Mouse (Mus musculus): ENCODE results near the gene Klf12. TPM values are rescaled to one million over a fixed set of nuclear protein-coding genes. Genes with fewer than 3 reads are reported as not detected.

The Klf12 gene
- total and polyA plus RNA-seq, 2 experiments: 20.7 to 29.2 TPM

DNA sequence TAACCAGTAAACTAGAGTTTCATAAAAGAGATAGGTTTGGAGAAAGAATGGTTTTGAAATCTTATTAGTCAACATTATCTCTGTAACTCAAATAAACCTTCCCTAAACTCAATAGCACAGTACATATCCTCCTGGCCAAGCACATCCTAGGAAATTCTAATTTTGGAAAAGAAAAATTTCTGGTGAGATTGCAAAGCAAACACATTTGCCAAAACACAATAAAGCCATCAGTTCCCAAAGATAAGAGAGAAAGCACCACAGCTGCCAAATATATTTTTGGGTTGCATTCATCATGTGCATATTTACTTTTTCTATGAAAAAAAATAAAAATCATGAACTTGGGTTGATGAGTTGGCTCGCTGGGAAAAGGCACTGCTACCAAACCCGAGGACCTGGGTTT, 10.3 kb downstream of the Klf12 start:
- Histone ChIP-seq H3K36me3 (ENCODE audit: control insufficient read depth, insufficient read depth, low read length) (no peaks in the 10 kb centered on the region; the same call in 1 of the 2 replicates), H3K4me3 (ENCODE audit: insufficient read depth, low read depth, low read length) (no peak overlapping the region), H3K4me1 (ENCODE audit: control insufficient read depth, insufficient read depth, low read length) (peaks cover 13% of the 10 kb centered on the region), H3K27ac (replicated peaks; ENCODE audit: insufficient read depth, low read depth, low read length) (no peak overlapping the region), H3K9ac (ENCODE audit: low read depth, low read length) (no peak overlapping the region), H3K79me2 (ENCODE audit: control insufficient read depth, insufficient read depth, low read length) (peaks cover 42% of the 10 kb centered on the region), H3K27me3 (ENCODE audit: control insufficient read depth, insufficient read depth, low read length) (no peaks in the 10 kb centered on the region)
- TF ChIP-seq POLR2A (IDR thresholded peaks at IDR 0.05; ENCODE audit: extremely low read depth, insufficient read depth, low read length) (no peak), CTCF (IDR thresholded peaks at IDR 0.05; ENCODE audit: low read depth, low read length) (no peak)
- DNase-seq (ENCODE audit: extremely low read depth, low read depth, low spot score): peak; percentile 62
- 17% methylated on average over 2 of the region's 2 CpGs for WGBS

DNA sequence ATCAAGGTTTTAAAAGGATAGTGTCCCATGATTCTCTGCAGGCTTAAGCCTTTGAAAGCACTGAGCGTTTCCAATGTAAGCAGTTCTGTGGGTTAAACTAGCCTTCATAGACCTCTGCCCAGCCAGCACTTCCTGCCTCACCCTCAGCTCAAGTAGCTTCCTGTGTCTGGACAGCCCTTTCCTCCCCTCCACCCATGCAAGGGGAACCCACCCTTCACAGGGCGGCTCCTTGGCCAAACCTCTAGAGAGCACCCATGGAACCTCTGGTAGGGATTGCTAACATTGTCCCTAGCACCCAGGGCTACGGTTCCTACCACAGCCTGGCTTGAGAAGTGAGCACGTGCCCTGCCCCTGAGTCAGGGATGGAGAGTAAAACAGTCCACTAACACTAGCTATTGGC, 23.9 kb downstream of the Klf12 start:
- DNase-seq (ENCODE audit: extremely low read depth, low read depth, low spot score): no peak
- no peaks in the 10 kb centered on the region for H3K36me3 ChIP-seq (ENCODE audit: control insufficient read depth, insufficient read depth, low read length)
- 59% methylated on average over 4 of the region's 4 CpGs for WGBS
- peaks cover 15% of the 10 kb centered on the region for H3K79me2 ChIP-seq (ENCODE audit: control insufficient read depth, insufficient read depth, low read length)
- H3K27me3 ChIP-seq (ENCODE audit: control insufficient read depth, insufficient read depth, low read length): no peaks in the 10 kb centered on the region
- peaks cover 10% of the 10 kb centered on the region for H3K4me1 ChIP-seq (ENCODE audit: control insufficient read depth, insufficient read depth, low read length)
- H3K4me3 ChIP-seq (ENCODE audit: insufficient read depth, low read depth, low read length): no peak overlapping the region
- TF ChIP-seq POLR2A (IDR thresholded peaks at IDR 0.05; ENCODE audit: extremely low read depth, insufficient read depth, low read length) (no peak), CTCF (IDR thresholded peaks at IDR 0.05; ENCODE audit: low read depth, low read length) (no peak)
- H3K27ac ChIP-seq (replicated peaks; ENCODE audit: insufficient read depth, low read depth, low read length): no peak overlapping the region; the same call in 1 of the 2 replicates
- no peak overlapping the region for H3K9ac ChIP-seq (ENCODE audit: low read depth, low read length)

DNA sequence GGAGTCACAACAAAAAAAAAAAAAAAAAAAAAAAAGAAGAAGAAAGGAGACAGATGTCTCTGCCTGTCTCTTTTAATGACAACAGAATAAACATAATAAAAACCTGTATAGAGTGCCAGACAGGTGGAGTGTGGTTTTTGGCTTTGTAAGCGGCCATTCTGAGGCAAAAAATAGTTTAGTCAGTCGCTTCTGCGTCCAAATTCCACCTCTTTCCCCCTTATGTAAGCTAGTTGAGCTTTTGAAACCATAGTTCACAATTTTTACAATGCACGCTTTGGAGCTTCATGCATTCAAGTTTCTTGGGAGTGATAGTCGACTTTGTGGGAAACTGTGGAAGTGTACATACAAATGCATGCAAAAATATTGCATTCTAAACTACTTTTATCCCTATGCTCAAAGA, 41.4 kb downstream of the Klf12 start:
- Histone ChIP-seq H3K9ac (ENCODE audit: low read depth, low read length) (no peak overlapping the region), H3K36me3 (ENCODE audit: control insufficient read depth, insufficient read depth, low read length) (no peaks in the 10 kb centered on the region), H3K27ac (replicated peaks; ENCODE audit: insufficient read depth, low read depth, low read length) (no peak overlapping the region), H3K27me3 (ENCODE audit: control insufficient read depth, insufficient read depth, low read length) (no peaks in the 10 kb centered on the region), H3K4me3 (ENCODE audit: insufficient read depth, low read depth, low read length) (no peak overlapping the region), H3K4me1 (ENCODE audit: control insufficient read depth, insufficient read depth, low read length) (peaks cover 14% of the 10 kb centered on the region), H3K79me2 (ENCODE audit: control insufficient read depth, insufficient read depth, low read length) (peaks cover 18% of the 10 kb centered on the region; the same call in 1 of the 2 replicates)
- no peak for TF ChIP-seq POLR2A (IDR thresholded peaks at IDR 0.05; ENCODE audit: extremely low read depth, insufficient read depth, low read length)
- no peak for TF ChIP-seq CTCF (IDR thresholded peaks at IDR 0.05; ENCODE audit: low read depth, low read length)
- peak; percentile 81 for DNase-seq (ENCODE audit: extremely low read depth, low read depth, low spot score)
- 40% methylated on average over 5 of the region's 5 CpGs for WGBS

- Histone ChIP-seq H3K4me3 (ENCODE audit: insufficient read depth, low read depth, low read length) (no peak overlapping the region), H3K27me3 (ENCODE audit: control insufficient read depth, insufficient read depth, low read length) (no peaks in the 10 kb centered on the region), H3K27ac (replicated peaks; ENCODE audit: insufficient read depth, low read depth, low read length) (no peak overlapping the region), H3K4me1 (ENCODE audit: control insufficient read depth, insufficient read depth, low read length) (peaks cover 27% of the 10 kb centered on the region), H3K9ac (ENCODE audit: low read depth, low read length) (no peak overlapping the region), H3K36me3 (ENCODE audit: control insufficient read depth, insufficient read depth, low read length) (no peaks in the 10 kb centered on the region), H3K79me2 (ENCODE audit: control insufficient read depth, insufficient read depth, low read length) (peaks cover 29% of the 10 kb centered on the region)
- TF ChIP-seq CTCF (IDR thresholded peaks at IDR 0.05; ENCODE audit: low read depth, low read length) (no peak), POLR2A (IDR thresholded peaks at IDR 0.05; ENCODE audit: extremely low read depth, insufficient read depth, low read length) (no peak)
- no peak for DNase-seq (ENCODE audit: extremely low read depth, low read depth, low spot score)
- WGBS: 93% methylated on average over 4 of the region's 4 CpGs
Observed at GRCm38 (mm10) chr14:100239874-100240273, 44.6 kb downstream of the Klf12 start.

GRCm38 (mm10) chr14:100236757-100237156, 47.7 kb downstream of the Klf12 start:
- Histone ChIP-seq H3K9ac (ENCODE audit: low read depth, low read length) (peak overlapping the region; percentile 51; the same call in 1 of the 2 replicates), H3K4me3 (ENCODE audit: insufficient read depth, low read depth, low read length) (no peak overlapping the region), H3K27ac (replicated peaks; ENCODE audit: insufficient read depth, low read depth, low read length) (peak overlapping the region; percentile 91), H3K27me3 (ENCODE audit: control insufficient read depth, insufficient read depth, low read length) (no peaks in the 10 kb centered on the region), H3K36me3 (ENCODE audit: control insufficient read depth, insufficient read depth, low read length) (no peaks in the 10 kb centered on the region), H3K79me2 (ENCODE audit: control insufficient read depth, insufficient read depth, low read length) (peaks cover 37% of the 10 kb centered on the region), H3K4me1 (ENCODE audit: control insufficient read depth, insufficient read depth, low read length) (peaks cover 29% of the 10 kb centered on the region)
- TF ChIP-seq CTCF (IDR thresholded peaks at IDR 0.05; ENCODE audit: low read depth, low read length) (no peak), POLR2A (IDR thresholded peaks at IDR 0.05; ENCODE audit: extremely low read depth, insufficient read depth, low read length) (no peak)
- 33% methylated on average over 7 of the region's 7 CpGs for WGBS
- peak; percentile 83 for DNase-seq (ENCODE audit: extremely low read depth, low read depth, low spot score)

DNA sequence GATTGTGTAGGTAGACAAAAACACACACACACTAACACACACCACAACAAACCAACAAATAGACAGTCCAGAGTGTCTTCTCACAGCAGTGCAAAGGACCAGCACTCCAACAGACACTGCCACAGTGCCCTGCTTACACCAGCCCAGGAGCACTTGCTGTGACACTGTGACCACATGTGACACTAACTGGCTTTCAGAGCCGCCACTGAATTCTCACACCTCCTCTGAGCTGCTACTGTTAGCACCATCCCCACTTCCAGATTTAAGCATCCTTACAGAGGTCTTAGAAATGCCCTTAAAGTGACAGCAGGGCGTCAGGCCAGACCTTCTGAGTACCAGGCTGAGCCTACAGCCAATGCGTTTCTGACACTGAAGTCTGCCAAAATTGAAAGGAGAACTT, 48.7 kb downstream of the Klf12 start:
- Histone ChIP-seq H3K36me3 (ENCODE audit: control insufficient read depth, insufficient read depth, low read length) (no peaks in the 10 kb centered on the region), H3K4me3 (ENCODE audit: insufficient read depth, low read depth, low read length) (no peak overlapping the region), H3K4me1 (ENCODE audit: control insufficient read depth, insufficient read depth, low read length) (peaks cover 32% of the 10 kb centered on the region), H3K9ac (ENCODE audit: low read depth, low read length) (no peak overlapping the region), H3K79me2 (ENCODE audit: control insufficient read depth, insufficient read depth, low read length) (peaks cover 33% of the 10 kb centered on the region), H3K27me3 (ENCODE audit: control insufficient read depth, insufficient read depth, low read length) (no peaks in the 10 kb centered on the region), H3K27ac (replicated peaks; ENCODE audit: insufficient read depth, low read depth, low read length) (peak overlapping the region; percentile 6)
- WGBS: 27% methylated on average over 3 of the region's 3 CpGs
- DNase-seq (ENCODE audit: extremely low read depth, low read depth, low spot score): no peak
- TF ChIP-seq CTCF (IDR thresholded peaks at IDR 0.05; ENCODE audit: low read depth, low read length) (no peak), POLR2A (IDR thresholded peaks at IDR 0.05; ENCODE audit: extremely low read depth, insufficient read depth, low read length) (no peak)
